19 mouse cellular contexts compared by ENCODE assay signal in the genomic region with DNA sequence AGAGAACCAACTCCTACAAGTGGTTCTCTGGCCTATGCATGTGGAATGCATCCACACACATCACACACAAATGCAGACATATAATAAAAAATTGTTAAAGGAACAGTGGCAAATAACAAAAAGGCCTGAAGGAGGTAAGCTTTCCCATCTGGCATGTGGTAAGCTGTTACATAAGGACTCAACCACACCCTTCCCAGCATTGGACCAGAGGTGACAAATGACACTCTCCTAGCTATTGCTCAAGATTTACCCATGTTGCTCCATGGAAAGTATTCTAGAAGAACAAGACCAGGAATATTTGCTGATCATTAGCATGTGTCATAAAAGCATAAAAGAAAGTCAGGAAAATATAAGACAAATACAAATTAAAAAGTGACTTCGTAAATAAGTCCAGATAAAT. TPM values are rescaled to one million over a fixed set of nuclear protein-coding genes. Genes with fewer than 3 reads are reported as not detected.
A peak's percentile ranks its signal among the peaks of the same experiment; 100 is the strongest.
DNase-seq lines count a peak whose midpoint lies in the region; ATAC-seq and TF ChIP-seq lines count a peak whose summit lies in the region.
"Had no signal": no experiment of that assay in that cellular context is flagged by ENCODE, and none has a peak within 500 bp of the region (broad histone marks: within the 10 kb centered on the region; RNA-seq: fewer than 3 reads in every experiment).

No protein-coding gene starts in this region.

- H3K27me3 ChIP-seq in liver, adult 2 months (ENCODE audit: control insufficient read depth, insufficient read depth, low read length) = no peaks in the 10 kb centered on the region
- H3K27me3 ChIP-seq: forebrain, embryonic 13.5 days; hindbrain, embryonic 13.5 days had no signal

- no peak for TF ChIP-seq POLR2A in liver, adult 2 months (IDR thresholded peaks at IDR 0.05; ENCODE audit: extremely low read depth, insufficient read depth, low read length)

- H3K4me3 ChIP-seq in liver, adult 2 months (ENCODE audit: insufficient read depth, low read depth, low read length) = no peak overlapping the region
- H3K4me3 ChIP-seq: embryonic facial prominence, embryonic 10.5 days; forebrain, embryonic 13.5 days; gastrocnemius, adult 2 months; hindbrain, embryonic 13.5 days had no signal

- TF ChIP-seq CTCF in liver, adult 2 months (IDR thresholded peaks at IDR 0.05; ENCODE audit: low read depth, low read length) = no peak

- DNase-seq in liver, adult 2 months (ENCODE audit: extremely low read depth, low read depth, low spot score) = peak; percentile 74
- DNase-seq in liver = no peak
- peak; percentile 57 for DNase-seq in lung, postnatal 36 days
- no peak for DNase-seq in lung, postnatal 10 days
- DNase-seq in ovary, postnatal 14 days (ENCODE audit: low spot score) = no peak
- no peak for DNase-seq in heart, postnatal 4 days
- no peak for DNase-seq in thymus, postnatal 10 days (ENCODE audit: low spot score in 2 of 2)
- DNase-seq: adrenal gland, postnatal 14 days; cerebellum, adult 11-12 months; cerebellum, adult 9-11 months; cerebellum, postnatal 36 days; gastrocnemius, adult 2 months; gastrocnemius, postnatal 25 days; heart, adult 11 months; heart, postnatal 10 days had no signal

- no peak overlapping the region for H3K27ac ChIP-seq in liver, adult 2 months (replicated peaks; ENCODE audit: insufficient read depth, low read depth, low read length)
- H3K27ac ChIP-seq: embryonic facial prominence, embryonic 10.5 days; forebrain, embryonic 13.5 days; gastrocnemius, adult 2 months; hindbrain, embryonic 13.5 days had no signal

- H3K36me3 ChIP-seq in liver, adult 2 months (ENCODE audit: control insufficient read depth, insufficient read depth, low read length) = no peaks in the 10 kb centered on the region
- H3K36me3 ChIP-seq: embryonic facial prominence, embryonic 10.5 days; hindbrain, embryonic 13.5 days had no signal

- H3K79me2 ChIP-seq in liver, adult 2 months (ENCODE audit: control insufficient read depth, insufficient read depth, low read length) = no peaks in the 10 kb centered on the region

- H3K9ac ChIP-seq in liver, adult 2 months (ENCODE audit: low read depth, low read length) = no peak overlapping the region
- H3K9ac ChIP-seq: forebrain, embryonic 13.5 days; hindbrain, embryonic 13.5 days had no signal

- H3K4me1 ChIP-seq in liver, adult 2 months (ENCODE audit: control insufficient read depth, insufficient read depth, low read length) = no peaks in the 10 kb centered on the region
- H3K4me1 ChIP-seq: embryonic facial prominence, embryonic 10.5 days; forebrain, embryonic 13.5 days; hindbrain, embryonic 13.5 days had no signal

- ATAC-seq in megakaryocyte, adult 5-6 weeks (ENCODE audit: poor library complexity, severe bottlenecking) = peak; percentile 49
- ATAC-seq: forebrain, embryonic 13.5 days had no signal

- WGBS in liver, adult 2 months = 98% methylated on average over 1 of the region's 1 CpGs

RNA-seq across cellular contexts. Expression of gene Etv6, which starts 16.7 kb away (rescaled TPM):
- total RNA-seq in liver, adult 2 months (2014; rRNA removed) = 4.0 and 4.1 TPM in 2 replicates
- 8.6 and 10.6 TPM in 2 replicates for polyA plus RNA-seq in liver, adult 2 months (2012; rRNA removed)
- total RNA-seq in megakaryocyte, adult 5-6 weeks (2015) = 51.9 and 66.7 TPM in 2 replicates
- total RNA-seq in megakaryocyte, adult 5-6 weeks (2017) = 32.9 and 42.3 TPM in 2 replicates
- total RNA-seq in heart, postnatal 4 days (2021) = 10 to 100 TPM; 28.9 to 32.0 TPM

Comparison
In these comparisons a context has a peak if more than half of its experiments do, and no peak if none do; other contexts are left out.
1. DNase-seq: peak in liver, adult 2 months (single experiment) and lung, postnatal 36 days (single experiment); none in liver (single experiment), lung, postnatal 10 days (single experiment), ovary, postnatal 14 days (single experiment), heart, postnatal 4 days (single experiment) and thymus, postnatal 10 days (0 of 2).